In the genomic region with DNA sequence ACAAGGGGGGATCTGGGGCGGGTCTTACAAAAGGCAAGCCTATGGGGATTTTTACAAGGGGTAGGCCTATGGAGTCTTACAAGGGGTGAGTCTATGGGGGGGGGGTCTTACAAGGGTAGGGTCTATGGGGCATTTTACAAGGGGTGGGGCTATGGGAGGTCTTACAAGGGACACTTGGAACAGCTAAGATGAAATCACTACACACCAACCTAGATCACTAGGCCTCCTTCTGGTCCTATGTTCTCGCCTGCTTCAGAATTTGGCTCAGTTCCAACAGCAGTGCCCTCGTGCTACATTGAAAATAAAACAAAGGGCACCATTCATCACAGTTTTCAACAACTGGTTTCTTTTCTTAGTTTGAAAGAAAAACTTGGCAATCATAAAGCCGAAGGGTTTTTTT, we compare ENCODE assay signal across 12 mouse cellular contexts.
DNase-seq lines count a peak whose midpoint lies in the region; ATAC-seq and TF ChIP-seq lines count a peak whose summit lies in the region.
"Had no signal": no experiment of that assay in that cellular context is flagged by ENCODE, and none has a peak within 500 bp of the region (broad histone marks: within the 10 kb centered on the region; RNA-seq: fewer than 3 reads in every experiment).

No protein-coding gene starts in this region.

- H3K4me3 ChIP-seq in kidney, adult 2 months (ENCODE audit: insufficient read depth, low read depth, low read length) = no peak overlapping the region
- H3K4me3 ChIP-seq in hindbrain, embryonic 11.5 days (ENCODE audit: low read depth, low read length) = no peak overlapping the region
- H3K4me3 ChIP-seq in midbrain, embryonic 15.5 days = no peak overlapping the region

- ATAC-seq in hindbrain, embryonic 11.5 days (ENCODE audit: low FRiP score) = peak; percentile 53
- ATAC-seq in midbrain, embryonic 15.5 days (replicated peaks) = 0 out of 2 replicates have a peak, but pooled peaks have one; percentile 53

- 52% methylated on average over 4 of the region's 4 CpGs for WGBS in kidney, adult 2 months
- WGBS in hindbrain, embryonic 11.5 days = 53% methylated on average over 3 of the region's 4 CpGs
- 46% methylated on average over 4 of the region's 4 CpGs for WGBS in midbrain, embryonic 15.5 days

- no peaks in the 10 kb centered on the region for H3K4me1 ChIP-seq in kidney, adult 2 months (ENCODE audit: control insufficient read depth, insufficient read depth, low read length)
- H3K4me1 ChIP-seq in hindbrain, embryonic 11.5 days (replicated peaks; ENCODE audit: control insufficient read depth, insufficient read depth, low read length) = no peaks in the 10 kb centered on the region
- no peaks in the 10 kb centered on the region for H3K4me1 ChIP-seq in midbrain, embryonic 15.5 days

- no peak overlapping the region for H3K4me2 ChIP-seq in hindbrain, embryonic 11.5 days (replicated peaks; ENCODE audit: low read depth, low read length)
- no peak overlapping the region for H3K4me2 ChIP-seq in midbrain, embryonic 15.5 days

- H3K9ac ChIP-seq in hindbrain, embryonic 11.5 days (ENCODE audit: low read depth, low read length) = no peak overlapping the region
- no peak overlapping the region for H3K9ac ChIP-seq in midbrain, embryonic 15.5 days

- H3K27ac ChIP-seq in kidney, adult 2 months (ENCODE audit: insufficient read depth, low read depth, low read length) = no peak overlapping the region
- no peak overlapping the region for H3K27ac ChIP-seq in hindbrain, embryonic 11.5 days (ENCODE audit: low read depth, low read length)
- H3K27ac ChIP-seq in midbrain, embryonic 15.5 days = no peak overlapping the region

- H3K27me3 ChIP-seq in kidney, adult 2 months (replicated peaks; ENCODE audit: control insufficient read depth, insufficient read depth, low read length) = no peaks in the 10 kb centered on the region
- no peaks in the 10 kb centered on the region for H3K27me3 ChIP-seq in hindbrain, embryonic 11.5 days (ENCODE audit: control insufficient read depth, insufficient read depth, low read length)
- H3K27me3 ChIP-seq in midbrain, embryonic 15.5 days (replicated peaks) = no peaks in the 10 kb centered on the region; the same call in 1 of the 2 replicates

- no peaks in the 10 kb centered on the region for H3K9me3 ChIP-seq in hindbrain, embryonic 11.5 days (ENCODE audit: control insufficient read depth, low read length)
- H3K9me3 ChIP-seq in midbrain, embryonic 15.5 days = no peaks in the 10 kb centered on the region

- peak; percentile 10 for DNase-seq in kidney, adult 2 months
- DNase-seq in kidney, adult 11 months = no peak
- DNase-seq in brain, embryonic 14.5 days (ENCODE audit: low read depth) = peak; percentile 74
- DNase-seq in hindbrain, embryonic 11.5 days (ENCODE audit: low spot score) = no peak
- no peak for DNase-seq in embryo, embryonic 10 days (ENCODE audit: low spot score)
- no peak for DNase-seq in frontal cortex, postnatal 25 days (ENCODE audit: low spot score in 2 of 2)
- DNase-seq in T-cell, adult 2 months (ENCODE audit: low spot score) = no peak
- DNase-seq: gastrocnemius, postnatal 25 days; heart, postnatal 36 days; layer of hippocampus, postnatal 36 days; lung, postnatal 36 days had no signal

- TF ChIP-seq CTCF in kidney, adult 2 months (conservative IDR thresholded peaks at IDR 0.05; ENCODE audit: insufficient read depth, insufficient read length, low read depth, low read length) = no peak
- no peak for TF ChIP-seq CTCF in brain, embryonic 14.5 days (IDR thresholded peaks at IDR 0.05; ENCODE audit: borderline replicate concordance, extremely low read depth, insufficient read depth, insufficient read length)

- no peak for TF ChIP-seq POLR2A in kidney, adult 2 months (IDR thresholded peaks at IDR 0.05; ENCODE audit: low read depth, low read length)
- no peak for TF ChIP-seq POLR2A in brain, embryonic 14.5 days (IDR thresholded peaks at IDR 0.05; ENCODE audit: borderline replicate concordance, extremely low read depth, insufficient read depth, insufficient read length, poor library complexity, severe bottlenecking)

- no peaks in the 10 kb centered on the region for H3K36me3 ChIP-seq in kidney, adult 2 months (ENCODE audit: control insufficient read depth, insufficient read depth, low read length)
- H3K36me3 ChIP-seq in hindbrain, embryonic 11.5 days (ENCODE audit: control insufficient read depth, insufficient read depth, low read length) = no peaks in the 10 kb centered on the region
- no peaks in the 10 kb centered on the region for H3K36me3 ChIP-seq in midbrain, embryonic 15.5 days (replicated peaks)

Comparison
In these comparisons a context has a peak if more than half of its experiments do, and no peak if none do; other contexts are left out.
1. DNase-seq: peak in kidney, adult 2 months (single experiment) and brain, embryonic 14.5 days (single experiment); none in kidney, adult 11 months (single experiment), hindbrain, embryonic 11.5 days (single experiment), embryo, embryonic 10 days (single experiment), frontal cortex, postnatal 25 days (0 of 2) and T-cell, adult 2 months (single experiment).